Mouse (Mus musculus) gastrocnemius, adult 2 months (tissue): ENCODE results near the gene Sfmbt2. TPM values are rescaled to one million over a fixed set of nuclear protein-coding genes. Genes with fewer than 3 reads are reported as not detected.

Experiments
- DNase-seq: peaks from one replicate; pipeline ENCODE4 v3.0.0; 2022
- H3K27ac ChIP-seq: fragments of 200-600 bp; 2 replicates; pipeline ENCODE4 v1.8.1; 2022; ENCODE audit warnings: mild to moderate bottlenecking
- H3K4me3 ChIP-seq: fragments of 200-600 bp; 2 replicates; pipeline ENCODE4 v1.8.1; 2022; ENCODE audit warnings: mild to moderate bottlenecking, moderate library complexity
- CTCF ChIP-seq: fragments of 200-600 bp; IDR thresholded peaks from 2 replicates; pipeline ENCODE4 v1.8.1; 2022; ENCODE audit warnings: antibody characterized with exemption, mild to moderate bottlenecking, moderate library complexity
- intact Hi-C: fragments of 180-260 bp; cut with DNase I; formaldehyde crosslinking; loops from one replicate; pipeline ENCODE4 v1.15.1; 2025
- microRNA-seq: library from miRNA; unstranded; fragments of <30 nt; microRNA quantifications from one replicate; pipeline ENCODE4 v1.2.0, GENCODE M21; 2021
- total RNA-seq, 2 experiments: library from RNA; stranded (reverse); gene quantifications; 2 replicates each; pipeline ENCODE4 v1.2.3; 2021

The Sfmbt2 gene
- total RNA-seq, 2 experiments from 2014 or later, result 0.05 to 0.08 TPM

- intact Hi-C loops, result no loop called here
- no peak for DNase-seq
- H3K27ac ChIP-seq, result no peak overlapping the region
- no peak for TF ChIP-seq CTCF
- H3K4me3 ChIP-seq, result no peak overlapping the region
Observed at GRCm38 (mm10) chr2:10615500-10615899, 245.2 kb downstream of the Sfmbt2 start.

Small RNAs within 50 kb of the gene (microRNA-seq; reads per million reads assigned to microRNA genes)
- not detected for gene Gm22051
- not detected for gene Gm22072
- not detected for gene Gm22091
- gene Gm22166, result not detected
- gene Gm22239, result not detected
- not detected for gene Gm22626
- gene Gm22635, result not detected
- gene Gm22677, result not detected
- gene Gm22678, result not detected
- gene Gm22775, result not detected
- gene Gm22925, result not detected
- not detected for gene Gm23108
- not detected for gene Gm23288
- gene Gm23542, result not detected
- not detected for gene Gm23569
- gene Gm23571, result not detected
- gene Gm23578, result not detected
- not detected for gene Gm23651
- not detected for gene Gm23988
- gene Gm24028, result not detected
- gene Gm24167, result not detected
- not detected for gene Gm24315
- not detected for gene Gm24342
- gene Gm24488, result not detected
- not detected for gene Gm24640
- not detected for gene Gm24673
- gene Gm24761, result not detected
- gene Gm24806, result not detected
- not detected for gene Gm25022
- not detected for gene Gm25158
- not detected for gene Gm25263
- not detected for gene Gm25285
- not detected for gene Gm25316
- gene Gm25451, result not detected
- not detected for gene Gm25673
- gene Gm25680, result not detected
- not detected for gene Gm25701
- not detected for gene Gm25753
- not detected for gene Gm25943
- gene Gm26060, result not detected
- not detected for gene Gm26073
- not detected for gene Gm26092
- gene Gm26156, result not detected
- gene Gm26229, result not detected
- not detected for gene Gm26398
- gene Gm26426, result not detected
- not detected for gene Gm26431
- gene Gm26491, result not detected
- gene Mir297a-2, result not detected
- gene Mir297a-3, result not detected
- gene Mir297a-4, result not detected
- not detected for gene Mir297b
- not detected for gene Mir297c
- not detected for gene Mir466
- not detected for gene Mir466b-1
- not detected for gene Mir466b-2
- not detected for gene Mir466b-3
- gene Mir466b-4, result not detected
- not detected for gene Mir466b-5
- not detected for gene Mir466b-6
- not detected for gene Mir466b-7
- not detected for gene Mir466b-8
- not detected for gene Mir466c-1
- gene Mir466c-2, result not detected
- not detected for gene Mir466d
- not detected for gene Mir466e
- gene Mir466f-1, result not detected
- not detected for gene Mir466f-2
- not detected for gene Mir466f-3
- gene Mir466g, result not detected
- gene Mir466h, result not detected
- not detected for gene Mir466l
- not detected for gene Mir466m
- gene Mir466n, result not detected
- gene Mir466o, result not detected
- gene Mir466p, result not detected
- not detected for gene Mir467a-1
- gene Mir467a-10, result not detected
- gene Mir467a-2, result not detected
- gene Mir467a-3, result not detected
- not detected for gene Mir467a-4
- gene Mir467a-5, result not detected
- gene Mir467a-6, result not detected
- gene Mir467a-7, result not detected
- not detected for gene Mir467a-8
- gene Mir467a-9, result not detected
- gene Mir467b, result not detected
- gene Mir467c, result 15.2 reads per million, percentile 13 among the genes with 10 or more reads in this experiment
- gene Mir467d, result 109 reads per million, percentile 45 among the genes with 10 or more reads in this experiment
- gene Mir467e, result 167 reads per million, percentile 53 among the genes with 10 or more reads in this experiment
- gene Mir669a-1, result not detected
- not detected for gene Mir669a-10
- not detected for gene Mir669a-11
- gene Mir669a-12, result not detected
- not detected for gene Mir669a-2
- not detected for gene Mir669a-3
- gene Mir669a-4, result not detected
- gene Mir669a-5, result not detected
- gene Mir669a-6, result not detected
- gene Mir669a-7, result not detected
- not detected for gene Mir669a-8
- not detected for gene Mir669a-9
- gene Mir669b, result not detected
- gene Mir669c, result 19.5 reads per million, percentile 17 among the genes with 10 or more reads in this experiment
- not detected for gene Mir669d
- gene Mir669d-2, result not detected
- gene Mir669e, result 3.6 reads per million
- gene Mir669f, result not detected
- gene Mir669g, result not detected
- not detected for gene Mir669h
- gene Mir669i, result not detected
- not detected for gene Mir669j
- gene Mir669k, result not detected
- 2.2 reads per million for gene Mir669l
- not detected for gene Mir669m-1
- gene Mir669m-2, result not detected
- 42.6 reads per million, percentile 29 among the genes with 10 or more reads in this experiment for gene Mir669o
- gene Mir669p-1, result not detected
- not detected for gene Mir669p-2

Other genes with a start within 250 kb of the Sfmbt2 start
- under 1 TPM; 0.33 TPM for gene Itih2, start 239.1 kb upstream of the Sfmbt2 start, total RNA-seq
- gene Itih5, start 216.9 kb upstream of the Sfmbt2 start, total RNA-seq, result 10 to 100 TPM in 1 of 2 experiments, 1 to 10 TPM in 1; 7.3 to 14.9 TPM